Mouse (Mus musculus) cerebellum, adult 8-10 months (tissue): ENCODE measurements around the gene Yap1.

Experiments used
- DNase-seq: peaks from one replicate; pipeline ENCODE4 v3.0.0; 2022

Gene Yap1

DNA sequence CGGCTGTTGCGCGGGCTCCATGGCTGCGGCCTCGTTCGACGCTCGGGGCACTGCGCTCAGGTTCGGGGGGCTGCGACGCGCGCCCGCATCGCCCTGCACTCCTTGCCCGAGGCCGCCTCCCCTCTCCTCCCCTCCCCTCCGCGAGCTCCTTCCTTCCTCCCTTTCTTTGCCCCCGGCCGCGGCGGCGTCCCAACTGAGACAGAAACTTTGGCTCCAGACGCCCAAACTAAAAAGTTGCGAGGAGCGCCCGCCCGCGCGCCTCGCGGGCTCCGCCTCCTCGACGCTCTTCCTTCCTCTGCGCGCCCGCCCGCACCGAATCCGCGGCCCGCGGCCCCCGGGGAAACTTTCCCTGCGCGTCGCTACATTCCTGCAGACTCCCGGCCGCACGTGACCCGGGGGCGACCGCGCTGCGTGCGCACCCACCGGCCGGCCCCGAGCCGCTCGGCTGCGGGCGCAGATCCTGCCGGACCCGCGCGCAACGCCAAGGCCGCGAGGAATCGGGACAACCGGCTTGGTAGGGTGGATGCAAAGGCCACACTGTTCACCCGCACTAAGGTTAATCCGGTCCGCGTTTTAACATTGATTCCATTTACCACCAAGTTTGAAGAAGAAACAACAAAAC is at the start of gene Yap1:
Yap1 (minus strand) TSS at position 227 of the 622 bp plus-strand sequence.
- DNase-seq: peak; percentile 37

DNA sequence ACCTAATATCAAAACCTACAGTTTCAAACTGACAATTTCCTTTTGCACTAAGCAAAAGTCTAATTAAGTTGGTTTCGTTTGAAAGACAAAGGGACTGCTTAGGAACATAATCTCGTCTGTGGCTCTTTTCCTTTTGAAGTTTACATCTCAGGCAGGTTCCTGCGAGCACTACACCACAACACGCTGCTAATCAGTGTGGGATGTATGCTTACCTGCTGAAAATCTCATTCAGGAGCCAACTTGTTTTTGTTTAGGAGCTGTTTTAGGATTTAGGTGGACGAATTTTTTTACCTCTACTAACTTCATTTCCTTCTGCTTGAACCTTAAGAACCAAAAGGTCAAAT is 38.6 kb upstream of the Yap1 start:
- DNase-seq: no peak

DNA sequence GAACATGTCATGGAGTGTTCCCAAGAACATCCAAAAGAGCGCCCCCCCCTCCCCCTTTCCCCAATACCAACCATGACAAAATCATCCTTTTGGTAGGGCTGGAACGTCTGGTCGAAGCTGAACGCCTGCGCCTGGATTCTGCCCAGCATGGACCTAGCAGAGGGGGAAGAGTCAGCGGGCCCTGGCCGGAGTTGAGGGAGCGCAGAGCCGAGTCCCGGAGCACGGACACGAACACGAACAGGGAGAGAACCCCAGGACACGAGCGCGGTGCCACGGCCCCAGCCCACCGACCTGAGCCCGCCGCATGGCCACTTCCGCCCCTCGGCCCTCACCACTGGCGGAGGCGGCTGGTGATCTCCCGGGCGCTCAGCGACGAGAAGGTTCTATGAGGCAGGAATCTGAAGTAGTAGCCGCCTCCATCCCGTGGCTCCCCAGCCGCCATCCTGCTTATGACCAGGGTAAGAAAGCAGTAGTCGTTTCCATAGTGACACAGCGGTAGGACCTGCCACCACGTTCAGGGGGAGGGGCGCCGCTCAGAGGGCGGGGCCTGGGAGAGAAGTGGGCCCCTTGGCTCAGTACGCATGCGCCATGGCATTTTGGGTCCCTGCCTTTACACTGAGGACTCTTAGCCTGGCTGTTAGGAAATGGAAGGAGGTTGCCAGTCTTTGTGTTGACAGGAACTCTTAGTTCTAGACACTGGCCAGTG is 38.1 kb upstream of the Yap1 start, which contains the start of gene Cfap300:
Cfap300 (minus strand) TSS at position 486 of the 706 bp plus-strand sequence.
- DNase-seq: peak; percentile 98

- DNase-seq: no peak
Observed at GRCm38 (mm10) chr9:8035546-8035945, 31.1 kb upstream of the Yap1 start.

DNA sequence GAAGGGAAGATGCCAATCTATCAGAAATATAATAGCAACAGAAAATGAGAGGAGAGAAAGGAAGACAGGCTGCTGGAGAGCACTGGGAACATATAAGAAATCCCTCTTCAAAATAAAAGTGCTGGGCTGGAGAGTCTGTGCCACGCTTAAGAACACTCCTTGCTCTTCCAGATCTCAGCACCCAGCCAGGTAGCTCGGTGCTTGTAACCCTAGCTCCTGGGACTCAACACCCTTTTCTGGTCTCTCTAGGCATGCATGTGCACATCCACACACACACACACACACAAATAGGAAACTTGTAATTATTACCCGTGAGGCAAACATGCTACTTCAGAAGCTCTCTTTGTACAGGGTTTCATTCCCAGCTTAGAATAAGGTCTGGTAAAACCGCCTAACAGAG is 30.7 kb upstream of the Yap1 start:
- no peak for DNase-seq

- DNase-seq: no peak
Observed at GRCm38 (mm10) chr9:8034143-8034542, 29.7 kb upstream of the Yap1 start.

- no peak for DNase-seq
Observed at GRCm38 (mm10) chr9:8032847-8033246, 28.5 kb upstream of the Yap1 start.

- no peak for DNase-seq
Observed at GRCm38 (mm10) chr9:8018609-8019008, 14.2 kb upstream of the Yap1 start.

DNA sequence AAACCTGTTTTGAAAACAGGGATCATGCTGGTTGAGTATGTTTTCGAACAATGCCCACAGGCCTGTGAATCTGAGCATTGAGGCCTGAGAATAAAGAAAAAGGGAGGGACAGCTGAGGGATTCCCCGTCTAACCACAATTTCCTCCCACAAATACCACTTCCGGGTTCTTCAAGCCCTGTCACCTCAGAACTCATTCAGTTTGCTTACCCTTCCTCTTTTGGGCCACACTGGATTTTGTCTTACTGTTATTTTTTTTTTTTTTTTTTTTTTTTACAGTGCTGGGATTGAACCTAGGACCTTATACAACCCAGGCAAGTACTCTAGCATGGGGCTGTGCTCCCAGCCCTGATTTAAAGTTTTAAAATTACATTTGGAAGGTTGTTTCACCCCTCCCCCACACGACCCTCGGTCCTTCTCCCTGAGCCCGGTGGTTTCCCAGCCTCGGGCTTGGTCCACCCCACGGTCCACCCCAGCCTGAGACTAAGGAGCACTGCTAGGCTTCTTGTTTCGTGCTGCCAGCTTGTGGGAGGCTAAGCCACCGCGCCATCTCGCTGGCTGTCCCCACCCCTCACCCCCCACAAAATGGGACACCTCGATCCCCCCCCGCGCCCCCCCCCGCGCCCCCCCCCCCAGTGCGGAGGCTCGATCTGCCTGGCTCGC is 13.0 kb upstream of the Yap1 start:
- peak; percentile 27 for DNase-seq

DNA sequence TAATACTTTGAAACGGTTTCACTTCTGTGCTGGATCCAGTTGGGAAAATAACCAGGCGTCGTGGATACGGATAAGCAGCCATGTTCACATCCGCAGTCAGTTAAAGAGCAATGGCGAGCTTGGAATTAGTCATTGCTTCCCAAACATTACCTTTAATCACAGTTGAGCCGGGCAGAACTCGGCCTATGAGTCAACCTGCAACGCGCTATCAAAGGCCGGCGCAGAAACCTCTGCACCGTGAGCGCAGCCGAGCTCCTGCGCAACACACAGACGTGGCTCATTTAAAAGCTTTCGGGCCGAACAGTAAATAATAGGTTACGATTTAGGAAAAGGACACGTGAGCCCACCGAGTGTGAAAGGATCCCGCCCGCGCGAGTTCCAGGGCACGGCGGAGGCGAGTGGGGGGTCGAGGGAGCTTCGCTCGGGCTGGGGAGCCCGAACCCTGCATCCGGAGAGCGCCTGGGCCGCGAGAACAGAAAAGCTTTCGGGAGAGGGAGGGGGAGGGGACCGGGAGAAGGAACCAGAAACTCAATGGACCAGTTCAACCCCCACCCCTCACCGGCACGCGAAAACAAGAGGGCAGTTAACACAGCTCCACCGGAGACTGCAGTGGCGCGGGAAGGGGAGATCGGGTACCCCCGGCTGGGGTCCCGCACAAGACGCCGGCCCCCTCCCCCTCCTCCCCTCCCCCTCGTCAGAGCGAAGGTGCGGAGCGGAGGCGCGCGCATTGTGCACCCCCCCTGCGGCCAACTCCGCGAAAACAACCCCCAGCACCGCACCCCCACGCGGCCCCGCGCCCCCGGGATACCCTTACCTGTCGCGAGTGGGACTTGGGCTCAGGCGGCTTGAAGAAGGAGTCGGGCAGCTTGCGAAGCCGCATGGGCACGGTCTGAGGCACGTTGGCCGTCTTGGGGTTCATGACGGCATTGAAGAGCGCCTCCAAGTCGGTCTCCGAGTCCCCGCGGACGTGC is 810 bp downstream of the Yap1 start:
- peak; percentile 11 for DNase-seq

- DNase-seq: no peak
Observed at GRCm38 (mm10) chr9:8002806-8003205, 1.6 kb downstream of the Yap1 start.

- DNase-seq: no peak
Observed at GRCm38 (mm10) chr9:8001352-8001751, 3.0 kb downstream of the Yap1 start.

- no peak for DNase-seq
Observed at GRCm38 (mm10) chr9:7994275-7994674, 10.1 kb downstream of the Yap1 start.

DNA sequence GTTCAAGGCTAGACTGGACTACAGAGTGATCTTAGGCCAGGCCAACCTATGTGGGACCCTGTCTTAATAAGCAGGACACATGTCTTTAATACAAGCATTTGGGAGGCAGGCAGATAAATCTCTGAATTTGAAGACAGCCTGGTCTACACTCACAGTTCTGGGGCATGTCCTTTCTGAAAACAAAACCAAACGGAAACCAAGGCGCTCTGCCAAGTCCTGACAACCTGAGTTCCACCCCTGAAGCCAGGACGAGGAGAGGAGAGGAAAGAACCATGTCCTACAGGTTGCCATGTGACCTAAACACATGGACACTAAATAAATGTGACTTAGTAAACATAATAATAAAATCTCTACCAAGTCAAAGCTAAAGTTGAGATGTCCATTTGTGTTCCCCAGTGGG is 11.7 kb downstream of the Yap1 start:
- no peak for DNase-seq

DNA sequence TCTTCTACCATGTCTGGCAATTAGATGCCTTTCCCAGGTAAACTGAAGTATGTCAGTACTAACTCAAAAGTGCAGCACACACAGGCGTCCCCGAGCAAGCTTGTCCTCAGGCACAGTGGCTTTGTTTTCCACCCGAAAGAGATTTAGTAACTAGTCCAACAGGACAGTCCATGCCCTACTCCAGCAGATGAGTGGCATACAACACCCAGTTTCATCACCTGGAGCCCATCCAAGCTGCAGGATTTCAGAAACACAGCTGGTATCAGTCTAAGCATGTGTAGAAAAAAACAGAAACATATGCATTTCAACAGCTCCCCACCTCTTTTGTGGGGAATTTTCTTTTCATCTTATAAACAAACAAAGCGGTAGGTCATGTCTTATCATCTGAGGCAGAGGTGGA is 13.5 kb downstream of the Yap1 start:
- no peak for DNase-seq

GRCm38 (mm10) chr9:7987119-7987518 is 17.3 kb downstream of the Yap1 start:
- no peak for DNase-seq

DNA sequence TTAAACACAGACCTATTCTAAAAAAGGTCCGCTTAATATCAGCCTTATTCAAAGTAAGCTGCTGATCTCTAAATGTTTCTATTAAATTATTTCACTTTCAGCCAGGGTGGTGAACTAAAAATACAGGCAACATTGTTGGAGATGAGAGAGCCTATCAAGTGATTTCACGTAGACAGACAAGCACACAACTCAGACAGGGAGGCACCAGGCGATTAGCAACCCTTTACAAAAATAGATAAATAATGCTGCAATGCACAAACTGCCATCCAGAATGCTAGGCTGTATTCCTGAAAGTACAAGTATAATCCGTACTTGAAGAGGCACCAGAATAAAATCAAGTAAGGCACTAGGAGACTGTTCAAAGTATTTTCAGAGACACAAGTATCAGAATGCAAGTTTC is 20.1 kb downstream of the Yap1 start:
- DNase-seq: no peak

GRCm38 (mm10) chr9:7983665-7984064 is 20.7 kb downstream of the Yap1 start:
- no peak for DNase-seq

GRCm38 (mm10) chr9:7980162-7980561 is 24.2 kb downstream of the Yap1 start:
- no peak for DNase-seq

- DNase-seq: no peak
Observed at GRCm38 (mm10) chr9:7979153-7979916, 25.1 kb downstream of the Yap1 start.

DNA sequence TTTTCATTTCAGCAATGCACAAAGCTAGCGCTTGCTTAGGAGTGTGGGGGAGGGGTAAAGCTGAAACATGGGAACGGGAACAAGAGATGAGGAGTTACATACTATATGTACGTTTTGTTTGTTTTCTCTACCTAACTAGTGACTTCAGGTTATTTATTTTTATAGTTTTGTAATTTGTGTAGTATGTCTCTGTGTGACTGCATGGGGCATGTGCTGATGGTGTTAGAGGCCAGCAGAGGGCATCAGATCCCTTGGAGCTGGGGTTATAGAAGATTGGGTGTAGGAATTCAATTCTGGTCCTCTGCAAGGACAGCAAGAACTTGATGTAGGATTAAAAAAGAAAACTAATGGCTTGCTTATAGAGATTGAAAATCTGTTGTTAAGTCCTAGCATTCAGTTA is 25.9 kb downstream of the Yap1 start:
- no peak for DNase-seq

DNA sequence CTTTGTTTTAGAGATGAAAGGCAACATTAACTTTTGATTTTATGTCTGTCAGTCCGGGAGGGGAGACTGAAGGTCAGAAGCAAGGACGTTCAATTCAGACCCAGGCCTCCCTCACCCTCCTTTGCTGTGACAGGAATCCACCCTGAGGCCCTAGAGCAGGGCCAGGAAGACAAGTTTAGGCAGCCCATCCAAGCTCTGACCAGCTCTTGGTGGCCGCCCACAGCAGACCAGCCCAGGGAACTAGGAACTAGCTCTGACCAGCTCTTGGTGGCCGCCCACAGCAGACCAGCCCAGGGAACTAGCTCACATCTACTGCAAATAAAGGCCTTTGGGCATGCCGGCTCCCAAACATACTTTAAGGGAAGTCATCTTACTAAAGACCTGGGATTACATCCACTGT is 26.8 kb downstream of the Yap1 start:
- DNase-seq: no peak
